Mouse (Mus musculus) heart, embryonic 10.5 days (tissue): ENCODE measurements at regions not wholly inside any gene's neighbourhood (a gene's known extent, or its start where the extent isn't known, plus 50 kb on each side); places are given as distances from the start of the nearest gene placed in this dataset.

Experiments used
- DNase-seq: peaks from one replicate; pipeline ENCODE4 v3.0.0-alpha.2; 2017; ENCODE audit warnings: low spot score
- H3K27ac ChIP-seq: fragments of 300-500 bp; sonication (generic); 2 replicates; pipeline ENCODE4 v1.5.1; 2016; ENCODE audit warnings: mild to moderate bottlenecking
- H3K27me3 ChIP-seq: fragments of 300-500 bp; sonication (generic); 2 replicates; pipeline ENCODE4 v1.6.1; 2016; ENCODE audit warnings: mild to moderate bottlenecking; ENCODE audit not compliant: poor library complexity, insufficient read depth, severe bottlenecking
- H3K36me3 ChIP-seq: fragments of 300-500 bp; sonication (generic); 2 replicates; pipeline ENCODE4 v1.6.1; 2016; ENCODE audit warnings: mild to moderate bottlenecking, moderate library complexity
- H3K4me1 ChIP-seq: fragments of 300-500 bp; sonication (generic); 2 replicates; pipeline ENCODE4 v1.6.1; 2016; ENCODE audit warnings: mild to moderate bottlenecking
- H3K4me3 ChIP-seq: fragments of 300-500 bp; sonication (generic); 2 replicates; pipeline ENCODE4 v1.5.1; 2016; ENCODE audit warnings: mild to moderate bottlenecking, moderate library complexity
- H3K9me3 ChIP-seq: fragments of 300-500 bp; sonication (generic); 2 replicates; pipeline ENCODE4 v1.6.1; 2016; ENCODE audit warnings: mild to moderate bottlenecking, moderate library complexity
- WGBS: fragments of 180-500 bp; shearing (Covaris S2); methylation state at CpG from one replicate; pipeline ENCODE4 v1.1.7; 2016; 5-methylcytosine and 5-hydroxymethylcytosine counted together

- Histone ChIP-seq H3K27ac (no peak overlapping the region), H3K9me3 (no peaks in the 10 kb centered on the region)
Measured at GRCm38 (mm10) chr1:174999265-175000200, 77.9 kb upstream of the Grem2 start.

DNA sequence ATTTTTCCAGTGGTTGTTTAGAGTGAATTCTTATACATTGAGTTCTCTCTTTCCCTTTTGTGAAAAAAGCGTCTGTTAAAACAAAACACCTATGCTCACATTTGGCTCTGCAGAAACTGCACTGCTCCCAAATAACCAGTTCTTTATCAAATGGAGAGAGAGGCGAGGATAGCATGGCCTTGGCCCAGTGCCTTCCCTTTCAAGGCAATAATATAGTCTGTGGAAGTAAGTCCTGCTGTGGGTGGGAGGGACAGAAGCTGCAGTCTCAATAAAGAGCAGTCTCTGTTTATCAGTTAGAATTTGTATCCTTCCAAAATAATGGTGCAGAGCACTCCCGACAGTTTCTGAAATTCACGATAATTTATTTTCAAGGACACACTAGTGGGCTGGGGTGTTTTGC, 70.9 kb upstream of the Grem2 start:
- 81% methylated on average over 4 of the region's 4 CpGs for WGBS
- no peaks in the 10 kb centered on the region for H3K36me3 ChIP-seq
- no peaks in the 10 kb centered on the region for H3K9me3 ChIP-seq
- DNase-seq, result no peak
- H3K27ac ChIP-seq, result no peak overlapping the region
- no peaks in the 10 kb centered on the region for H3K27me3 ChIP-seq
- no peak overlapping the region for H3K4me3 ChIP-seq
- H3K4me1 ChIP-seq, result no peaks in the 10 kb centered on the region

More at GRCm38 (mm10) chr1:174999265-175000200, 77.9 kb upstream of the Grem2 start:
- Histone ChIP-seq H3K27me3 (no peaks in the 10 kb centered on the region), H3K36me3 (no peaks in the 10 kb centered on the region), H3K4me1 (no peaks in the 10 kb centered on the region), H3K4me3 (no peak overlapping the region)
- 54% methylated on average over 8 of the region's 8 CpGs for WGBS
- DNase-seq, result peak; percentile 76

DNA sequence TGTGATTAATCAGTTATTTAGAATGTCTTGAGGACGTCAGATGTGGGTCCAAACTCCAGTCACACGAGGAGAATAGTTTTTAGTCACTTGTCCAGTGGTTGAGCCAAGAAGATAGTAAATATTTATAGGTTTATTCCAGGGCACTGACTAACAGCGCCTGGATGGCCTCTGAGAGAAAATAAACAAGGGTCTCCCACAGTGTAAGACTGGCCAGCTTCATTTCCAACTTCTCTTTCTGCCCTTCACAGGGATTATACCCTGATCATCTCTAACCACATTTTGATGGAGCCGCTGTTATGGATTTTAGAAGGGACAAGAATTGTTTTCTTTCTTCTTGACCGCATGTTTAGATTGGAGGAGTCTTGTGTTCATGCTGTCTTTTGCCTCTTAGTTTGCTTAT, 67.0 kb upstream of the Grem2 start:
- Histone ChIP-seq H3K27me3 (no peaks in the 10 kb centered on the region), H3K4me3 (no peak overlapping the region), H3K4me1 (no peaks in the 10 kb centered on the region), H3K36me3 (no peaks in the 10 kb centered on the region), H3K27ac (no peak overlapping the region), H3K9me3 (no peaks in the 10 kb centered on the region)
- WGBS, result 83% methylated on average over 5 of the region's 5 CpGs
- DNase-seq, result no peak

DNA sequence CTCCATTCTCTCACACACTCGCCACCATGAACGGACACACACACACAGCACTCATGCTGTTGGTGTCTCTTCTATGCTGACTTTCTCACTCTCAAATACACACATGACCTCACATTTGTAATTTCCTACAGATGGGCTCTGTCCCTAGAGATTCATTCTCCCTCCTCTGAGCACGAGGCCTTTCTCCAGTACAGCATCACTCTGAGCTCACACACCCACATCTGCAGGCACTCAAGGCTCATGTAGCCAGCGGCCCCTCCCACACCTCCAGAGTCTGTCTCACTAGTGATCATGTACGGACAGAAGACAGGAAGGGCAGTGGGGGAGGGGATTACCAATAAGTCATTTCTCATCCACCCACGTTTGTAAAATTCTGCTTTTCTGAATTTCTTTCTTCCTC, 50.3 kb upstream of the Grem2 start:
- no peak for DNase-seq
- WGBS, result 64% methylated on average over 6 of the region's 6 CpGs
- H3K27me3 ChIP-seq, result no peaks in the 10 kb centered on the region
- no peaks in the 10 kb centered on the region for H3K36me3 ChIP-seq
- H3K27ac ChIP-seq, result no peak overlapping the region
- H3K4me3 ChIP-seq, result no peak overlapping the region
- H3K4me1 ChIP-seq, result no peaks in the 10 kb centered on the region
- no peaks in the 10 kb centered on the region for H3K9me3 ChIP-seq
